10 mouse cellular contexts compared by ENCODE assay signal in genomic region chrX:9519969-9520368, GRCm38 (mm10). TPM values are rescaled to one million over a fixed set of nuclear protein-coding genes. Genes with fewer than 3 reads are reported as not detected.
DNase-seq lines count a peak whose midpoint lies in the region; ATAC-seq and TF ChIP-seq lines count a peak whose summit lies in the region.
"Not testable (repeated sequence)": the region's sequence is repeated elsewhere in the genome, so short reads cannot be mapped to it uniquely, and the experiment has no call there.
"Had no signal": no experiment of that assay in that cellular context is flagged by ENCODE, and none has a peak within 500 bp of the region (broad histone marks: within the 10 kb centered on the region; RNA-seq: fewer than 3 reads in every experiment).

No protein-coding gene starts in this region.

- not testable (repeated sequence) for H3K9me3 ChIP-seq in CH12.LX (replicated peaks; ENCODE audit: low read length); embryonic facial prominence, embryonic 11.5 days (replicated peaks; ENCODE audit: control insufficient read depth, low read length); liver, embryonic 14.5 days (ENCODE audit: control insufficient read depth, low read length)

- DNase-seq in CH12.LX (ENCODE audit: extremely low read depth) = peak; percentile 55
- DNase-seq in c-Kit-positive CD71-negative TER-119-negative erythroid progenitor cells, embryonic 14.5 days (ENCODE audit: low read depth) = peak; percentile 23
- DNase-seq in embryonic facial prominence, embryonic 11.5 days (ENCODE audit: low spot score) = peak; percentile 42
- DNase-seq in heart, adult 8-10 months (ENCODE audit: low spot score) = peak; percentile 23
- peak; percentile 8 to 44 for DNase-seq in kidney, adult 8-10 months
- DNase-seq in liver, embryonic 14.5 days (ENCODE audit: low read depth in 3 of 3, low spot score in 3 of 3) = not testable (repeated sequence)
- peak; percentile 11 for DNase-seq in naive thymus-derived CD4-positive, alpha-beta T cell, adult 2 months (ENCODE audit: low read depth)

- TF ChIP-seq RAD21 in CH12.LX (IDR thresholded peaks at IDR 0.05; ENCODE audit: low read depth, low read length) = peak; percentile 67

- H3K9ac ChIP-seq in CH12.LX (ENCODE audit: insufficient read depth, low read depth); embryonic facial prominence, embryonic 11.5 days (replicated peaks; ENCODE audit: low read length); liver, embryonic 14.5 days (replicated peaks): not testable (repeated sequence)

- 52% methylated on average over 2 of the region's 2 CpGs for WGBS in embryonic facial prominence, embryonic 11.5 days
- 12% methylated on average over 2 of the region's 2 CpGs for WGBS in liver, embryonic 14.5 days (ENCODE audit: insufficient replicate concordance)

- not testable (repeated sequence) for H3K36me3 ChIP-seq in CH12.LX (replicated peaks in 1 of 2; ENCODE audit: control insufficient read depth in 1 of 2, insufficient read depth in 1 of 2, low read length in 1 of 2); embryonic facial prominence, embryonic 11.5 days (replicated peaks; ENCODE audit: control insufficient read depth, insufficient read depth, low read depth, low read length); liver, embryonic 14.5 days (replicated peaks; ENCODE audit: control insufficient read depth, insufficient read depth, low read depth); testis, adult 2 months (ENCODE audit: control insufficient read depth, insufficient read depth, low read length)

- in situ Hi-C loops in CH12.LX (cut with MboI; ENCODE audit: low pct_ligation_motif_present, low pct_unique_long_range_greater_than_20kb, low sequenced_read_pairs) = not testable (repeated sequence)

- H3K27ac ChIP-seq in CH12.LX (ENCODE audit: insufficient read depth, low read depth); embryonic facial prominence, embryonic 11.5 days (replicated peaks; ENCODE audit: low read depth, low read length); liver, embryonic 14.5 days; testis, adult 2 months (ENCODE audit: control insufficient read depth, insufficient read depth, low read depth, low read length): not testable (repeated sequence)

- not testable (repeated sequence) for H3K79me2 ChIP-seq in CH12.LX (replicated peaks; ENCODE audit: control insufficient read depth, extremely low read depth, insufficient read depth, poor library complexity, severe bottlenecking)

- TF ChIP-seq EP300 in CH12.LX (IDR thresholded peaks at IDR 0.05; ENCODE audit: low read length); liver, embryonic 14.5 days (IDR thresholded peaks at IDR 0.05; ENCODE audit: low read depth): not testable (repeated sequence)

- TF ChIP-seq CTCF in CH12.LX (conservative IDR thresholded peaks at IDR 0.05 in 1 of 2, IDR thresholded peaks at IDR 0.05 in 1 of 2; ENCODE audit: low read depth in 2 of 2, low read length in 2 of 2) = peak; percentile 43 to 67; a peak in 3 of 4 replicates
- peak; percentile 74 for TF ChIP-seq CTCF in liver, embryonic 14.5 days (IDR thresholded peaks at IDR 0.05; ENCODE audit: low read depth)
- peak; percentile 34; the same call in 1 of the 2 replicates for TF ChIP-seq CTCF in testis, adult 2 months (IDR thresholded peaks at IDR 0.05; ENCODE audit: control insufficient read depth, insufficient read depth, insufficient replicate concordance, low read depth, low read length)

- not testable (repeated sequence) for H3K4me1 ChIP-seq in CH12.LX (ENCODE audit: control insufficient read depth in 1 of 2, insufficient read depth in 2 of 2); embryonic facial prominence, embryonic 11.5 days (ENCODE audit: control insufficient read depth, insufficient read depth, low read length); liver, embryonic 14.5 days (replicated peaks; ENCODE audit: control insufficient read depth in 2 of 2, insufficient read depth in 2 of 2, low read length in 1 of 2); testis, adult 2 months (ENCODE audit: control insufficient read depth, insufficient read depth, low read length)

- dilution Hi-C loops in CH12.LX (cut with MboI; ENCODE audit: extremely low pct_ligation_motif_present, extremely low pct_unique_long_range_greater_than_20kb, low sequenced_read_pairs) = not testable (repeated sequence)

- not testable (repeated sequence) for H3K4me3 ChIP-seq in CH12.LX (replicated peaks in 1 of 3; ENCODE audit: low read depth in 2 of 3, low read length in 2 of 3, poor library complexity in 1 of 3); embryonic facial prominence, embryonic 11.5 days (ENCODE audit: low read depth, low read length); liver, embryonic 14.5 days (ENCODE audit: insufficient read depth in 1 of 2, low read depth in 2 of 2, low read length in 2 of 2); testis, adult 2 months (ENCODE audit: control insufficient read depth, low read depth, low read length)

- H3K27me3 ChIP-seq in CH12.LX (replicated peaks); embryonic facial prominence, embryonic 11.5 days (ENCODE audit: control insufficient read depth, insufficient read depth, low read length); liver, embryonic 14.5 days (ENCODE audit: control insufficient read depth, insufficient read depth, low read length); testis, adult 2 months (ENCODE audit: control insufficient read depth, insufficient read depth, low read length): not testable (repeated sequence)

- H3K4me2 ChIP-seq in CH12.LX (ENCODE audit: insufficient read depth, low read depth, poor library complexity, severe bottlenecking); embryonic facial prominence, embryonic 11.5 days (ENCODE audit: low read depth, low read length); liver, embryonic 14.5 days (ENCODE audit: low read depth): not testable (repeated sequence)

- not testable (repeated sequence) for TF ChIP-seq POLR2A in CH12.LX (IDR thresholded peaks at IDR 0.05; ENCODE audit: low read depth, low read length); testis, adult 2 months (IDR thresholded peaks at IDR 0.05; ENCODE audit: control insufficient read depth, low read depth, low read length)

- not testable (repeated sequence) for ATAC-seq in embryonic facial prominence, embryonic 11.5 days (replicated peaks; ENCODE audit: insufficient number of reproducible peaks, low FRiP score, low TSS enrichment, low read depth); liver, embryonic 14.5 days (ENCODE audit: insufficient read depth)

TF ChIP-seq in CH12.LX, 34 proteins besides CTCF, POLR2A, EP300 and RAD21:
- TF ChIP-seq ZC3H11A (IDR thresholded peaks at IDR 0.05; ENCODE audit: low read depth, low read length) (peak; percentile 41), SMC3 (IDR thresholded peaks at IDR 0.05; ENCODE audit: low read depth, low read length) (peak; percentile 79)

RNA-seq across cellular contexts. Expression of gene Cybb, which starts 32.4 kb away (rescaled TPM):
- total RNA-seq in CH12.LX (2012; rRNA removed) (46.3 and 57.0 TPM in 2 replicates), CH12.LX (2014; rRNA removed) (111 TPM in 2 replicates)
- 126 and 127 TPM in 2 replicates for polyA plus RNA-seq in CH12.LX (2012; ENCODE audit: insufficient read length, low read depth)
- polyA plus RNA-seq in embryonic facial prominence, embryonic 11.5 days (2014; fragmentation: Nextera tagmentation; extraction: Ambion mirVana) = 0.93 and 1.3 TPM in 2 replicates
- 10 to 100 TPM in 1 of 4 experiments, 1 to 10 TPM in 3; 3.8 to 12.7 (median 7.9) TPM for total RNA-seq in heart, adult 8-10 months (2022)
- polyA plus RNA-seq in liver, embryonic 14.5 days (2012; rRNA removed) = 1.7 and 2.8 TPM in 2 replicates
- polyA plus RNA-seq in liver, embryonic 14.5 days (2014; fragmentation: Nextera tagmentation; extraction: Ambion mirVana) = 9.2 and 9.3 TPM in 2 replicates
- 0.23 and 0.34 TPM in 2 replicates for polyA plus RNA-seq in testis, adult 2 months (2012; rRNA removed)

RNA-seq across cellular contexts. Expression of gene H2al1o, which starts 52.2 kb away (rescaled TPM):
- total RNA-seq in CH12.LX (2012; rRNA removed) = not detected in 2 replicates
- not detected in 2 replicates for total RNA-seq in CH12.LX (2014; rRNA removed)
- polyA plus RNA-seq in CH12.LX (2012; ENCODE audit: insufficient read length, low read depth) = not detected in 2 replicates
- not detected in 2 replicates for polyA plus RNA-seq in embryonic facial prominence, embryonic 11.5 days (2014; fragmentation: Nextera tagmentation; extraction: Ambion mirVana)
- not detected for total RNA-seq in heart, adult 8-10 months (2022)
- polyA plus RNA-seq in liver, embryonic 14.5 days (2012; rRNA removed) = not detected in 2 replicates
- not detected in 2 replicates for polyA plus RNA-seq in liver, embryonic 14.5 days (2014; fragmentation: Nextera tagmentation; extraction: Ambion mirVana)
- polyA plus RNA-seq in testis, adult 2 months (2012; rRNA removed) = 0.37 and 0.64 TPM in 2 replicates
- total RNA-seq: gastrocnemius, postnatal 14 days; layer of hippocampus, postnatal 25 days had no signal

Comparison
In these comparisons a context has a peak if more than half of its experiments do, and no peak if none do; other contexts are left out.
1. RNA of gene Cybb, which starts 32.4 kb away (polyA plus RNA-seq): 126 to 127 TPM in CH12.LX; 1.7 to 9.3 TPM in liver, embryonic 14.5 days, 0.93 to 1.3 TPM in embryonic facial prominence, embryonic 11.5 days and 0.23 to 0.34 TPM in testis, adult 2 months; every median in the first group is over 10 times any median in the second.
2. Peak in every context shown above with its lines, with median percentiles within 50 percentile points of each other: CTCF ChIP-seq.